Mouse (Mus musculus): ENCODE results near the gene Iqcn. TPM values are rescaled to one million over a fixed set of nuclear protein-coding genes. Genes with fewer than 3 reads are reported as not detected.

The Iqcn gene
- polyA plus RNA-seq, 1 experiment from 2014 or later = 0.05 TPM

- Histone ChIP-seq H3K4me3 (ENCODE audit: low read length) (peak overlapping the region; percentile 44), H3K9me3 (replicated peaks; ENCODE audit: control insufficient read depth, low read length) (no peaks in the 10 kb centered on the region), H3K27me3 (ENCODE audit: control insufficient read depth, insufficient read depth, low read length) (peaks cover 66% of the 10 kb centered on the region), H3K4me1 (ENCODE audit: control insufficient read depth, insufficient read depth, low read length) (peaks cover 20% of the 10 kb centered on the region), H3K36me3 (ENCODE audit: control insufficient read depth, insufficient read depth) (no peaks in the 10 kb centered on the region), H3K4me2 (ENCODE audit: low read depth, low read length) (peak overlapping the region; percentile 64), H3K9ac (ENCODE audit: low read length) (peak overlapping the region; percentile 24; the same call in 1 of the 2 replicates), H3K27ac (ENCODE audit: low read length) (no peak overlapping the region)
- 4% methylated on average over 48 of the region's 48 CpGs for WGBS
- ATAC-seq (replicated peaks; ENCODE audit: extremely low read depth, insufficient read depth, low FRiP score) = no peak
Measured at GRCm38 (mm10) chr8:70743656-70744590, 40.7 kb downstream of the Iqcn start.

- Histone ChIP-seq H3K9ac (ENCODE audit: low read length) (no peak overlapping the region), H3K27ac (ENCODE audit: low read length) (no peak overlapping the region), H3K4me3 (ENCODE audit: low read length) (no peak overlapping the region; the same call in 1 of the 2 replicates), H3K4me1 (ENCODE audit: control insufficient read depth, insufficient read depth, low read length) (peaks cover 20% of the 10 kb centered on the region), H3K9me3 (replicated peaks; ENCODE audit: control insufficient read depth, low read length) (no peaks in the 10 kb centered on the region), H3K4me2 (ENCODE audit: low read depth, low read length) (no peak overlapping the region), H3K27me3 (ENCODE audit: control insufficient read depth, insufficient read depth, low read length) (peaks cover 72% of the 10 kb centered on the region), H3K36me3 (ENCODE audit: control insufficient read depth, insufficient read depth) (no peaks in the 10 kb centered on the region)
- no peak for ATAC-seq (replicated peaks; ENCODE audit: extremely low read depth, insufficient read depth, low FRiP score)
- WGBS = 48% methylated on average over 11 of the region's 11 CpGs
Measured at GRCm38 (mm10) chr8:70744806-70745205, 41.5 kb downstream of the Iqcn start.

- H3K27ac ChIP-seq (ENCODE audit: low read length) = no peak overlapping the region
- no peak overlapping the region for H3K4me3 ChIP-seq (ENCODE audit: low read length)
- no peak overlapping the region for H3K4me2 ChIP-seq (ENCODE audit: low read depth, low read length)
- H3K4me1 ChIP-seq (ENCODE audit: control insufficient read depth, insufficient read depth, low read length) = peaks cover 20% of the 10 kb centered on the region
- H3K27me3 ChIP-seq (ENCODE audit: control insufficient read depth, insufficient read depth, low read length) = peaks cover 71% of the 10 kb centered on the region
- no peaks in the 10 kb centered on the region for H3K9me3 ChIP-seq (replicated peaks; ENCODE audit: control insufficient read depth, low read length)
- no peak overlapping the region for H3K9ac ChIP-seq (ENCODE audit: low read length)
- 57% methylated on average over 19 of the region's 19 CpGs for WGBS
- ATAC-seq (replicated peaks; ENCODE audit: extremely low read depth, insufficient read depth, low FRiP score) = no peak
- H3K36me3 ChIP-seq (ENCODE audit: control insufficient read depth, insufficient read depth) = no peaks in the 10 kb centered on the region
Measured at GRCm38 (mm10) chr8:70745691-70746220, 42.5 kb downstream of the Iqcn start.

GRCm38 (mm10) chr8:70746676-70747075 is 43.4 kb downstream of the Iqcn start:
- Histone ChIP-seq H3K27me3 (ENCODE audit: control insufficient read depth, insufficient read depth, low read length) (peaks cover 68% of the 10 kb centered on the region), H3K4me3 (ENCODE audit: low read length) (no peak overlapping the region), H3K9me3 (replicated peaks; ENCODE audit: control insufficient read depth, low read length) (no peaks in the 10 kb centered on the region), H3K9ac (ENCODE audit: low read length) (no peak overlapping the region), H3K4me2 (ENCODE audit: low read depth, low read length) (no peak overlapping the region), H3K36me3 (ENCODE audit: control insufficient read depth, insufficient read depth) (no peaks in the 10 kb centered on the region), H3K4me1 (ENCODE audit: control insufficient read depth, insufficient read depth, low read length) (peaks cover 20% of the 10 kb centered on the region), H3K27ac (ENCODE audit: low read length) (no peak overlapping the region)
- no peak for ATAC-seq (replicated peaks; ENCODE audit: extremely low read depth, insufficient read depth, low FRiP score)
- 53% methylated on average over 9 of the region's 9 CpGs for WGBS

- no peak overlapping the region for H3K4me2 ChIP-seq (ENCODE audit: low read depth, low read length)
- no peaks in the 10 kb centered on the region for H3K9me3 ChIP-seq (replicated peaks; ENCODE audit: control insufficient read depth, low read length)
- H3K9ac ChIP-seq (ENCODE audit: low read length) = no peak overlapping the region
- 79% methylated on average over 18 of the region's 18 CpGs for WGBS
- no peak for ATAC-seq (replicated peaks; ENCODE audit: extremely low read depth, insufficient read depth, low FRiP score)
- no peak overlapping the region for H3K4me3 ChIP-seq (ENCODE audit: low read length)
- peaks cover 63% of the 10 kb centered on the region for H3K27me3 ChIP-seq (ENCODE audit: control insufficient read depth, insufficient read depth, low read length)
- peaks cover 18% of the 10 kb centered on the region for H3K4me1 ChIP-seq (ENCODE audit: control insufficient read depth, insufficient read depth, low read length)
- H3K27ac ChIP-seq (ENCODE audit: low read length) = no peak overlapping the region
- H3K36me3 ChIP-seq (ENCODE audit: control insufficient read depth, insufficient read depth) = no peaks in the 10 kb centered on the region
Measured at GRCm38 (mm10) chr8:70747211-70747890, 44.1 kb downstream of the Iqcn start.

GRCm38 (mm10) chr8:70748246-70749096 is 45.2 kb downstream of the Iqcn start:
- Histone ChIP-seq H3K9ac (ENCODE audit: low read length) (no peak overlapping the region), H3K4me1 (ENCODE audit: control insufficient read depth, insufficient read depth, low read length) (peaks cover 20% of the 10 kb centered on the region), H3K4me2 (ENCODE audit: low read depth, low read length) (no peak overlapping the region), H3K27ac (ENCODE audit: low read length) (no peak overlapping the region), H3K9me3 (replicated peaks; ENCODE audit: control insufficient read depth, low read length) (no peaks in the 10 kb centered on the region), H3K4me3 (ENCODE audit: low read length) (no peak overlapping the region), H3K36me3 (ENCODE audit: control insufficient read depth, insufficient read depth) (no peaks in the 10 kb centered on the region), H3K27me3 (ENCODE audit: control insufficient read depth, insufficient read depth, low read length) (peaks cover 52% of the 10 kb centered on the region)
- WGBS = 79% methylated on average over 23 of the region's 23 CpGs
- no peak for ATAC-seq (replicated peaks; ENCODE audit: extremely low read depth, insufficient read depth, low FRiP score)

- no peak overlapping the region for H3K4me2 ChIP-seq (ENCODE audit: low read depth, low read length)
- no peak overlapping the region for H3K4me3 ChIP-seq (ENCODE audit: low read length)
- H3K4me1 ChIP-seq (ENCODE audit: control insufficient read depth, insufficient read depth, low read length) = peaks cover 20% of the 10 kb centered on the region
- no peak overlapping the region for H3K27ac ChIP-seq (ENCODE audit: low read length)
- H3K9me3 ChIP-seq (replicated peaks; ENCODE audit: control insufficient read depth, low read length) = no peaks in the 10 kb centered on the region
- H3K36me3 ChIP-seq (ENCODE audit: control insufficient read depth, insufficient read depth) = no peaks in the 10 kb centered on the region
- no peak for ATAC-seq (replicated peaks; ENCODE audit: extremely low read depth, insufficient read depth, low FRiP score)
- 72% methylated on average over 19 of the region's 19 CpGs for WGBS
- H3K9ac ChIP-seq (ENCODE audit: low read length) = no peak overlapping the region
- peaks cover 45% of the 10 kb centered on the region for H3K27me3 ChIP-seq (ENCODE audit: control insufficient read depth, insufficient read depth, low read length)
Measured at GRCm38 (mm10) chr8:70749097-70749674, 45.9 kb downstream of the Iqcn start.

- H3K4me2 ChIP-seq (ENCODE audit: low read depth, low read length) = no peak overlapping the region
- 77% methylated on average over 13 of the region's 13 CpGs for WGBS
- H3K4me1 ChIP-seq (ENCODE audit: control insufficient read depth, insufficient read depth, low read length) = peaks cover 21% of the 10 kb centered on the region
- peaks cover 36% of the 10 kb centered on the region for H3K27me3 ChIP-seq (ENCODE audit: control insufficient read depth, insufficient read depth, low read length)
- no peak overlapping the region for H3K4me3 ChIP-seq (ENCODE audit: low read length)
- H3K27ac ChIP-seq (ENCODE audit: low read length) = no peak overlapping the region
- no peaks in the 10 kb centered on the region for H3K36me3 ChIP-seq (ENCODE audit: control insufficient read depth, insufficient read depth)
- no peaks in the 10 kb centered on the region for H3K9me3 ChIP-seq (replicated peaks; ENCODE audit: control insufficient read depth, low read length)
- H3K9ac ChIP-seq (ENCODE audit: low read length) = no peak overlapping the region
- no peak for ATAC-seq (replicated peaks; ENCODE audit: extremely low read depth, insufficient read depth, low FRiP score)
Measured at GRCm38 (mm10) chr8:70750128-70750680, 46.9 kb downstream of the Iqcn start.
